Mouse (Mus musculus): ENCODE data around the gene Tln2. TPM values are rescaled to one million over a fixed set of nuclear protein-coding genes. Genes with fewer than 3 reads are reported as not detected.

Gene Tln2
- polyA plus RNA-seq, 2 experiments = 0.98 to 2.5 TPM

- no peak for ATAC-seq (ENCODE audit: insufficient read depth)
- no peak overlapping the region for H3K9ac ChIP-seq (replicated peaks)
Measured at GRCm38 (mm10) chr9:67587111-67587510, 27.6 kb upstream of the Tln2 start.

GRCm38 (mm10) chr9:67586489-67586888, 27.0 kb upstream of the Tln2 start:
- no peaks in the 10 kb centered on the region for H3K4me1 ChIP-seq (replicated peaks; ENCODE audit: control insufficient read depth in 2 of 2, insufficient read depth in 2 of 2, low read length in 1 of 2)
- H3K27me3 ChIP-seq (ENCODE audit: control insufficient read depth, insufficient read depth, low read length) = no peaks in the 10 kb centered on the region
- H3K9ac ChIP-seq (replicated peaks) = no peak overlapping the region
- no peak for TF ChIP-seq CTCF (IDR thresholded peaks at IDR 0.05; ENCODE audit: low read depth)
- no peak for TF ChIP-seq EP300 (IDR thresholded peaks at IDR 0.05; ENCODE audit: low read depth)
- WGBS (ENCODE audit: insufficient replicate concordance) = 34% methylated on average over 1 of the region's 1 CpGs
- no peak overlapping the region for H3K4me3 ChIP-seq (ENCODE audit: insufficient read depth in 1 of 2, low read depth in 2 of 2, low read length in 2 of 2)
- ATAC-seq (ENCODE audit: insufficient read depth) (no peak), DNase-seq (ENCODE audit: low read depth in 3 of 3, low spot score in 3 of 3) (no peak)
- no peak overlapping the region for H3K27ac ChIP-seq
- H3K4me2 ChIP-seq (ENCODE audit: low read depth) = no peak overlapping the region
- H3K36me3 ChIP-seq (replicated peaks; ENCODE audit: control insufficient read depth, insufficient read depth, low read depth) = no peaks in the 10 kb centered on the region
- H3K9me3 ChIP-seq (ENCODE audit: control insufficient read depth, low read length) = no peaks in the 10 kb centered on the region

More at GRCm38 (mm10) chr9:67587111-67587510, 27.6 kb upstream of the Tln2 start:
- H3K4me2 ChIP-seq (ENCODE audit: low read depth) = no peak overlapping the region
- no peak overlapping the region for H3K4me3 ChIP-seq (ENCODE audit: insufficient read depth in 1 of 2, low read depth in 2 of 2, low read length in 2 of 2)
- H3K27me3 ChIP-seq (ENCODE audit: control insufficient read depth, insufficient read depth, low read length) = no peaks in the 10 kb centered on the region
- H3K4me1 ChIP-seq (replicated peaks; ENCODE audit: control insufficient read depth in 2 of 2, insufficient read depth in 2 of 2, low read length in 1 of 2) = no peaks in the 10 kb centered on the region
- 69% methylated on average over 3 of the region's 3 CpGs for WGBS (ENCODE audit: insufficient replicate concordance)
- no peaks in the 10 kb centered on the region for H3K36me3 ChIP-seq (replicated peaks; ENCODE audit: control insufficient read depth, insufficient read depth, low read depth)
- DNase-seq (ENCODE audit: low read depth in 3 of 3, low spot score in 3 of 3) = no peak
- H3K9me3 ChIP-seq (ENCODE audit: control insufficient read depth, low read length) = no peaks in the 10 kb centered on the region
- TF ChIP-seq EP300 (IDR thresholded peaks at IDR 0.05; ENCODE audit: low read depth) (no peak), CTCF (IDR thresholded peaks at IDR 0.05; ENCODE audit: low read depth) (no peak)
- H3K27ac ChIP-seq = no peak overlapping the region

GRCm38 (mm10) chr9:67584871-67585270, 25.4 kb upstream of the Tln2 start:
- WGBS (ENCODE audit: insufficient replicate concordance) = 74% methylated on average over 10 of the region's 10 CpGs
- H3K4me2 ChIP-seq (ENCODE audit: low read depth) = no peak overlapping the region
- no peaks in the 10 kb centered on the region for H3K36me3 ChIP-seq (replicated peaks; ENCODE audit: control insufficient read depth, insufficient read depth, low read depth)
- no peak for TF ChIP-seq CTCF (IDR thresholded peaks at IDR 0.05; ENCODE audit: low read depth)
- no peaks in the 10 kb centered on the region for H3K9me3 ChIP-seq (ENCODE audit: control insufficient read depth, low read length)
- no peaks in the 10 kb centered on the region for H3K27me3 ChIP-seq (ENCODE audit: control insufficient read depth, insufficient read depth, low read length)
- ATAC-seq (ENCODE audit: insufficient read depth) (no peak), DNase-seq (ENCODE audit: low read depth in 3 of 3, low spot score in 3 of 3) (no peak)
- H3K4me3 ChIP-seq (ENCODE audit: insufficient read depth in 1 of 2, low read depth in 2 of 2, low read length in 2 of 2) = no peak overlapping the region
- no peaks in the 10 kb centered on the region for H3K4me1 ChIP-seq (replicated peaks; ENCODE audit: control insufficient read depth in 2 of 2, insufficient read depth in 2 of 2, low read length in 1 of 2)
- H3K9ac ChIP-seq (replicated peaks) = no peak overlapping the region
- H3K27ac ChIP-seq = no peak overlapping the region

- 62% methylated on average over 10 of the region's 10 CpGs for WGBS (ENCODE audit: insufficient replicate concordance)
- Histone ChIP-seq H3K27ac (no peak overlapping the region), H3K4me3 (ENCODE audit: insufficient read depth in 1 of 2, low read depth in 2 of 2, low read length in 2 of 2) (no peak overlapping the region), H3K4me1 (replicated peaks; ENCODE audit: control insufficient read depth in 2 of 2, insufficient read depth in 2 of 2, low read length in 1 of 2) (no peaks in the 10 kb centered on the region), H3K4me2 (ENCODE audit: low read depth) (no peak overlapping the region), H3K36me3 (replicated peaks; ENCODE audit: control insufficient read depth, insufficient read depth, low read depth) (no peaks in the 10 kb centered on the region), H3K27me3 (ENCODE audit: control insufficient read depth, insufficient read depth, low read length) (no peaks in the 10 kb centered on the region), H3K9me3 (ENCODE audit: control insufficient read depth, low read length) (no peaks in the 10 kb centered on the region), H3K9ac (replicated peaks) (no peak overlapping the region)
- ATAC-seq (ENCODE audit: insufficient read depth) (no peak), DNase-seq (ENCODE audit: low read depth in 3 of 3, low spot score in 3 of 3) (no peak)
- TF ChIP-seq EP300 (IDR thresholded peaks at IDR 0.05; ENCODE audit: low read depth) = no peak
- TF ChIP-seq CTCF (IDR thresholded peaks at IDR 0.05; ENCODE audit: low read depth) = no peak
Measured at GRCm38 (mm10) chr9:67581581-67582280, 22.2 kb upstream of the Tln2 start.

DNA sequence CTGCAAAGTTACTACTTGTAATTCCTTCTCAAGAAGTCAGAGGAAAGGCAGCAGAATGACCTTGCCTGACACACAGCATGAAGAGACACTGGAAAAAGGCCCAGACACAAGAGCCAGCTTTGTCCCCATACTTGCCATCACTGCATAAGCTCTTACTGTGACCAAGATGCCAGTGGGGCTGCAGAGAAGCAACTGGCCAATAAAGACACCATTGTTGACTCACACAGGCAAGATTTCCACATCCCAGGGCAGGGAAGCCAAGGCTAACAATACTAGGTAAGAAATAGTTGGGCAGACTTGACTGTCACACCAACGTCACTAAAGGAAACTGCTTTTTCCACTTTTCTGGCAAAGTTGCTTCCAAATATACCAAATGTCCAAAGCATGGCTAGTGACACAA, 20.0 kb upstream of the Tln2 start:
- Histone ChIP-seq H3K27me3 (ENCODE audit: control insufficient read depth, insufficient read depth, low read length) (no peaks in the 10 kb centered on the region), H3K4me1 (replicated peaks; ENCODE audit: control insufficient read depth in 2 of 2, insufficient read depth in 2 of 2, low read length in 1 of 2) (no peaks in the 10 kb centered on the region), H3K4me2 (ENCODE audit: low read depth) (no peak overlapping the region), H3K36me3 (replicated peaks; ENCODE audit: control insufficient read depth, insufficient read depth, low read depth) (no peaks in the 10 kb centered on the region), H3K9ac (replicated peaks) (no peak overlapping the region), H3K27ac (no peak overlapping the region), H3K9me3 (ENCODE audit: control insufficient read depth, low read length) (no peaks in the 10 kb centered on the region), H3K4me3 (ENCODE audit: insufficient read depth in 1 of 2, low read depth in 2 of 2, low read length in 2 of 2) (no peak overlapping the region)
- TF ChIP-seq CTCF (IDR thresholded peaks at IDR 0.05; ENCODE audit: low read depth) (no peak), EP300 (IDR thresholded peaks at IDR 0.05; ENCODE audit: low read depth) (no peak)
- DNase-seq (ENCODE audit: low read depth in 3 of 3, low spot score in 3 of 3) (no peak), ATAC-seq (ENCODE audit: insufficient read depth) (no peak)
- WGBS (ENCODE audit: insufficient replicate concordance) = 70% methylated on average over 1 of the region's 1 CpGs

Data from liver, embryonic 14.5 days (tissue).